Mouse (Mus musculus) monocyte, adult 2 months (primary cell): Measurements from ENCODE around the gene Yjefn3.

Source experiments
- DNase-seq, 2 experiments: peaks; one replicate each; pipeline ENCODE4 v3.0.0; 2022; ENCODE audit warnings: low spot score in 2 of 2, low read depth in 1 of 2

Gene Yjefn3

GRCm38 (mm10) chr8:69881261-69881865 is 21.1 kb downstream of the Yjefn3 start:
- DNase-seq, result no peak

DNA sequence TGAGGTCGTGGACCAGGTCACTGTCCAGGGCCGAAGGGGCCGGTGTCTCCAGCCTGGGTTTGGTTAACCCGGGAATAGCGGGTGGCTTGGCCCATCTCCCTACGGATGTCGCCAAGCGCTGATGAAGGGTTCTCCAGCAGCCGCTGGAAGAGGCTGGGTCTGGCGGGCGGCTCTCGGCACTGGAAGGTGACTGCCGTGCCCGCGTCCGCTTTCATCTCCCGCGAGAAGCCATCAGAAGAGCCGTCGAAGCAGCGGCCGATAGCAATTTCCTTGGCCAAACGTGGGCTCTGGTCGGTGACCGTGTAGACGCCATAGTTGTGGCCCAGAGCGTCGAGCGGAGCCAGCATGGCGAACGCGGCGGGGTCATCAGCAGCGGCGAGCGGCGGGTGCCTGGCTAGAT is 21.7 kb downstream of the Yjefn3 start:
- DNase-seq, result no peak

DNA sequence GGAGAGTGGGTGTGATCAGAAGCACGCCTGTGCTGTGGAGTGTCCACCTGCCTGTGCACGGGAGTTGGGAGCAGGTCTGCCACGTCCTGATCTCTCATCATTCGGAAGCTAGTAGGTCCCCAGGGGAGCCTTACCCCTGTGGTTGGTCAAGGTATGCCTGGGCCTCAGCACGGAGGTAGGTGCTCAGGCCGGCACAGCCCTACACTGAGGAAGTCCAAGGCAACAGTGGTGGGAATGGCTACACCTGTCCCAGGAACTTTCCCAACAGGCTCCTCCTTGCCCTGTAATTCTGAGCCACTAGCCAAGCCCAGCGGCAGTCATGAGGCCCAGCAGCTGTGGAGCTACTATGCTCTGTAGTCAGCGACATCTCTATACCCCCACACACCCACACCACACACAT is 22.8 kb downstream of the Yjefn3 start:
- DNase-seq, result no peak

GRCm38 (mm10) chr8:69877992-69878391 is 24.5 kb downstream of the Yjefn3 start:
- no peak for DNase-seq

- no peak for DNase-seq
Observed at GRCm38 (mm10) chr8:69877396-69877795, 25.1 kb downstream of the Yjefn3 start.

DNA sequence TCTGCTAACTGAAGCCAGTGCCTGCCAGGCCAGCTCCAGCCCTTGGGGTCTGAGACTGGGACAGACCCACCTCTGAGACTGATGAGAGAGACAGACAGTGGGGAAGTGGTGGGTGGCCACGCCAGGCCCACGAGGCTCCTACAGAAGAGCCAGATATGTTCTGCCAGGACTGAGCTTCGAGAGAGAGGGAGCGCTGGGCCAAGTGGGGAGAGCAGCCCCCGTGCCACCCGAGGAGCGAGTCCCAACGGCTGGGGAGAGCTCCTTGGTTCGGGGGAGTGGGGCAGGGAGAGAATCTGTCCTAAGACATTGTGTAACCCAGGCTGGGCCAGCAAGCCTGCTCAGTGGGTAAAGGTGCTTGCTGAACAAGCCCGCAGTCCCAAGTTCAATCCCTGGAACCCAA is 25.5 kb downstream of the Yjefn3 start:
- DNase-seq, result no peak

DNA sequence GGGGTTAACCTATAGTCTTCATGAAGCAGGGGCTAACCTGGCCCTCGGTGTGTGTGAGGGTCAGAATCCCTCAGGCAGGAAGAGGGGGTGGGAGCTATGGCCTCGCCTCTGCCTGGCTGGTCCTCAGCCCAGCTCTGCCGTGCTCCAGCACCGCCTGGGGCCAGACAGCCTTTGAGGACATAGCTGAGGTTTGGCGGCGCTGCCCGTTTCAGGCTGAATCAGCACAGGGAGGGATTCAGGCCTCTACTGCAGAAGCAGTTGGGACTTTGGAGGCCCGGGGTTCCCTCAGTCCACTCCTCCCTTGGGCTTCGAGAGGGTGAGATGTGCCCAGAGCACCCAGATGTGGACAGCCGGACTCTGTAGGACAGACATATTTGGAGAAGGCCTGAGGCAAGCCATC is 26.4 kb downstream of the Yjefn3 start:
- no peak for DNase-seq

- no peak for DNase-seq
Observed at GRCm38 (mm10) chr8:69874654-69875053, 27.9 kb downstream of the Yjefn3 start.

- DNase-seq, result peak in 1 of 2 experiments; percentile 43
Observed at GRCm38 (mm10) chr8:69874155-69874554, 28.4 kb downstream of the Yjefn3 start.

DNA sequence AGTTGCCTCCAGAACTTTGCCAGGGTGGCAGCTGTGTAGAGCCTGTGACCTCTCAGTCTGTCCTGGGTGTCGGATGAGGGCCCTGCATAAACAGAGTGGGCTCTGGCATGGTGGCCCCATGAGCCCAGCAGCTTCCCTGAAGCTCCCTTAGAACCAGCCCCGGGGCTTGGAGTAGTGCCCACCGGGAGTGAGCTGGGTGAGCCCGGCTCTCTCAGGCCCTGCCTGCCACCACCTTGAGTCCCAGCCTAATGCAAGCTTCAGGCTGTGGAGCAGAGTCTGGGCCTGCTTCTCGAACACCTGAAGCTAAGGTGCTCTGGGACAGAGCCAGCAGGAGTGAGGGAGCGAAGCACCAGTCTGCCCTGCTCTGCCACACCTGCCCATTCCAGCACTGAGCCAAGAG is 31.6 kb downstream of the Yjefn3 start:
- no peak for DNase-seq

GRCm38 (mm10) chr8:69870003-69870765 is 32.3 kb downstream of the Yjefn3 start:
- DNase-seq, result no peak

GRCm38 (mm10) chr8:69867696-69868326 is 34.7 kb downstream of the Yjefn3 start:
- no peak for DNase-seq

DNA sequence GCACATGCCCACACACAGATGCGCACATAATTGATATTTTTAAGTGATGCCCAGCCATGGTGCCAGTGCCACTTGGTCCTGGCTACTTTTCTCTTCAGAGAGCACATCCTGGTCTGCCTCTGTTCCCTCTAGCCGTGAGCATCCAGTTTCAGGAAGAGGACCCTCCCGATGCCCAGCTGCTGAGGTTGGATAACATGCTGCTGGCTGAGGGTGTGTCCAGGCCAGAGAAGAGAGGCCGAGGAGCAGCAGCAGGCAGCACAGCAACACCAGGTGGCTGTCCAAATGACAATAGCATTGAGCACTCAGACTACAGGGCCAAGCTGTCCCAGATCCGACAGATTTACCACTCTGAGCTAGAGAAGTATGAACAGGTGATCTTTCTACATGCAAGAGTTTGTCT is 38.3 kb downstream of the Yjefn3 start:
- no peak for DNase-seq

DNA sequence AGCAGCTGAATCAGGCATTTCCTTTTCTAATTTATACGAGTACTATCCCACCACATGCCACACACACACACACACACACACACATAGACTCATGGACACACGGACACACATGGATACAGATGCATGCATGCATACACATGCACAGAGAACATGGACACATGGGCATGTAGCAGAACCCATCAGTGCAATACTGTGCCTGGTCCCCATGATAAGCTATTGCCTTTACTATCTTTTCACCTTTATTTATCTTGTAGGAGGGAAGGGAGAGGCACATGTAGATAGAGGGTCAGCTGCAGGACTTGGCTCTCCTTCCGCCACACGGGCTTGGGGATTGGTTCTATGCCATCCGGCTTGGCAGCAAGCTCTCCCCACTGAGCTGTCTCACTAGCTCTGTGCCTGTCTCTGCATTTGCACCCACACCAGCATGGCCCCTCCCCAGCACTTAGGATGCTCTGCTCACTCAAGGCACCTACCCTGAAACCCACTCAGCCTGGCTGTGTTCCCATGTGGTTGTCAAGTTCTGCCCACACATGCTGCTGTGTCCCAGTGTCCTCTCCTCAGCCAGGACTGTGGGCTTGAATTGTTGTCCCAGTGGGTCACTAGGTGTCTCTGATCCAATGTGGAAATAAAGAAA is 39.0 kb downstream of the Yjefn3 start:
- DNase-seq, result no peak

DNA sequence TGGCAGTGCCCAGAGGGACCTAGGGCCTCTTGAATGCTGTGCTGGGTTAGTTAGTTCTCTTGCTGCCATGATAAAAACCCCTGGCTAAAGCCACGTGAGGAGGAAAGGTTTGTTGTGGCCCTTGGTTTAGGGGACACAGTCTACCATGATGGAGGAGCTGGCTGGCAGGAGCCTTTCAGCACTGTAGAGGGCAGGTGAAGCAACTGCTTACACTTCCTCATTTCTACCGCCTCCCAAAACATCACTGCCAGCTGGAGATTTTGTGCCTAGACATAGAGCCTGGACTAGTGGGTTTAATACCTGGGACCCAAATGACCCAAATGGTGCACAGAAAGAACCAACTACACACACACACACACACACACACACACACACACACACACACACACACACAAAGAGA is 41.3 kb downstream of the Yjefn3 start:
- DNase-seq, result no peak

DNA sequence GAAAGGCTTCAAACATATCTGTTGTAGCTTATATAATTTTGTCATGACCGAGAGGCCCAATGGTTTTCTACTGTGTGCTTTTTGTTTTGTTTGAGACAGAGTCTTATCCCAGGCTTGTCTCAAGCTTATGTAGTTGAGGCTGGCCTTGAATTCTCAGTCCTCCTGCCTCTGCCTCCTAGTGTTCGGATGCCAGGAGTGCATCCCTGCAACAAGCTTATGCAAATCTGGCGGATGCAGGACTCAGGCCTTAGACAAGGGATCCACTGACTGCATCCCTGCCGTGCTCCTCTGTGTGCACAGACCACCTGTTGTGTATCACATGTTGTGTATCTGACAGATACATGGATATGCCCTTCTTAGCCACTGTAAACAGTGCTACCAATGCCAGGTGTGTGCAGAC is 41.7 kb downstream of the Yjefn3 start:
- DNase-seq, result no peak

GRCm38 (mm10) chr8:69853869-69854268 is 48.6 kb downstream of the Yjefn3 start:
- no peak for DNase-seq

- DNase-seq, result no peak
Observed at GRCm38 (mm10) chr8:69850926-69851506, 51.5 kb downstream of the Yjefn3 start.

DNA sequence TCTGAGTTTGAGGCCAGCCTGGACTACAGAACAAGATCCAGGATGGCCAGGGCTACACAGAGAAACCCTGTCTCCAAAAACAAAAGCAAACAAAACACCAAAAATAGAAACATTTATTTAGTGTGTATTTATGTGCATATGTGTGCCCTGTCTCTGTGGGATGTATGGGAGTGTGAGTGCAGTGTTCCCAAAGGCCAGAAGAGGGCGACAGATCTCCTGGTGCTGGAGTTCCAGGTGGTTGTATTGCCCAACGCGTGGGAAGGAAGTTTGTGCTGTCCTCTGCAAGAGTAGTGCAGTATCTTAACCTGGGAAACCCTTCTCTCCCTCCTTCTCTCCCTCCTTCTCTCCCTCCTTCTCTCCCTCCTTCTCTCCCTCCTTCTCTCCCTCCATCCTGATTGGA is 52.6 kb downstream of the Yjefn3 start:
- DNase-seq, result no peak

DNA sequence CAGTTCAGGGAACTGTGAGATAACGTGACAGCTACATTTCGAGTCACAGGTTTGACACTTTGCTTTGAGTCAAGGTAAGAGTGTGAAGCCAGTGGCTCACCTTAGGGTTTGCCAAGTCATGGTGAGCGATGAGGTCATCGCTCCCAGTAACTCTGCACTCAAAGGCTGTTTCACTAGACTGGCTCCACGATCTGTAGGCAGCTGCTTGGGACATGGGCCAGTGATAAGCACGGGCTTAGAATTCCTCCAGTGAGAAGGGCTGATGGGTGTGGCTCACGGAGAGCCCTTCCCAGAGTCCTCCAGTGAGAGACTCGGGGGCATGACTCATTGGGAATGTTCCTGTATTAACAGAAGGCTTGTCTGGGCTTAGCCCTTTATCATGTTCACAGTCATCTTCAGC is 53.6 kb downstream of the Yjefn3 start:
- DNase-seq, result no peak

DNA sequence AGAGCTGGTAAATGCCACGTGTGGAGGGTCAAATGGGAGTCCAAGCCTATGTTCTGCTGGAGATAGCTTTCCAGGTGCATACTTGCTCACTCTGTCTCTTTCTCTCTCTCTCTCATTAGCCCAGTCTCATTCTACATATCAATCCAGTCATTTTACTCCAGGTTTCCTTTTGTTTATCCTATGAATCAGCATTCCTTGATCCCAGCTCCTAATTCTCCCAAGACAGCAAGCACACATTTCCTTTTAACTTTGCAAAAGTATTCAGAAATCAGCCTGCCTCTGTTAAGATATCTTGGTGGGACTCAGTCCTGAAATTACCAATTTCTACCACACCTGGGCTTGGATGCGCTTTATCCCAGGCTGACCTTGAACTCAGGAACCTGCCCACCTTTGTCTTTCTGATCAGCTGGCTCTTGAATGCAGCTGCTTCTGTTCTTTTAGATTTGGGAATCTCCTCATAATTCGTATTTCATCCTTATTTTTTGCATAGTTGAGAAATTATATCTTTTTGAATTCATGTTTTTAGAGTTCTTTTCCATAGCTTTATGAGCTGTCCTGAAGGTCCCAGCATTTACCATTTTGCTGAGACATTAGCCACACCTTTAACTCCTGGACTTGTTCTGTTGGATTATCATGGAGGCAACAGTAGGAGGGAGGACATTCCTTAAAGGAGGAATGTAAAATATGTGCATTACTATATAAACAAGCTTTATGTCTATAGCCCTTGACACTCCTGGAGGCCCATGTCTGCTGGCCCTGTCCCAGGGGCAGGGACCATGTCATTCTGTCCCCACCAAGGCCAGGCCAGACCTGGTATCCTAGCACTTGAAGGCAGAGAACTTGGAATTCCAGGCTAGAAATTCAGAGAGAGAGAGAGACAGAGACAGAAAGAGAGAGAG is 55.1 kb downstream of the Yjefn3 start:
- no peak for DNase-seq
